Mouse (Mus musculus): ENCODE results near the gene Cntln. TPM values are rescaled to one million over a fixed set of nuclear protein-coding genes. Genes with fewer than 3 reads are reported as not detected.

Gene Cntln
- polyA plus RNA-seq, 1 experiment from 2014 or later = 4.0 TPM

DNA sequence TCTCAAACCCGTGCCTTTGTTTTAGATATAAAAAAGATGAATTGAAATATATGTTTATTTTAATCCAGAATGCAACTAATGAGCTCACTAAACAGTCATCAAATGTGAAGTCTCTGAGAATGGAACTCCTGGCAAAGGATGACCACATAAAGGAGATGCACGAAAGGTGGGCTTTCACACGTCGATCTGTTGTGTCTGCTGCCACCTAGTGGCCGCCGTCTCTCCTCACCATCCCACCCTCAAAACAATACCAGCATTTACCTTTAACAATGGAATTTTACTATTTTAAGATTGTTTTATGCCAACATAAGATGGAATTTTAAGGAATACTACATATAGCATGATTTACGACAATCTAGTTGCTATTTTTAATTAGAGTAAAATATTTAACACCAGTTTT is 212.6 kb downstream of the Cntln start:
- Histone ChIP-seq H3K27ac (ENCODE audit: low read depth, low read length) (no peak overlapping the region), H3K9ac (ENCODE audit: low read depth, low read length) (no peak overlapping the region), H3K4me3 (ENCODE audit: low read depth, low read length) (no peak overlapping the region), H3K4me1 (replicated peaks; ENCODE audit: control insufficient read depth, insufficient read depth, low read length) (no peaks in the 10 kb centered on the region), H3K9me3 (ENCODE audit: control insufficient read depth, low read length) (no peaks in the 10 kb centered on the region), H3K4me2 (no peak overlapping the region), H3K36me3 (ENCODE audit: control insufficient read depth, insufficient read depth, low read length) (no peaks in the 10 kb centered on the region), H3K27me3 (replicated peaks; ENCODE audit: control insufficient read depth, insufficient read depth, low read length) (no peaks in the 10 kb centered on the region)
- no peak for ATAC-seq (replicated peaks; ENCODE audit: low FRiP score)
- 16% methylated on average over 7 of the region's 7 CpGs for WGBS
- no peak for DNase-seq (ENCODE audit: low spot score)

DNA sequence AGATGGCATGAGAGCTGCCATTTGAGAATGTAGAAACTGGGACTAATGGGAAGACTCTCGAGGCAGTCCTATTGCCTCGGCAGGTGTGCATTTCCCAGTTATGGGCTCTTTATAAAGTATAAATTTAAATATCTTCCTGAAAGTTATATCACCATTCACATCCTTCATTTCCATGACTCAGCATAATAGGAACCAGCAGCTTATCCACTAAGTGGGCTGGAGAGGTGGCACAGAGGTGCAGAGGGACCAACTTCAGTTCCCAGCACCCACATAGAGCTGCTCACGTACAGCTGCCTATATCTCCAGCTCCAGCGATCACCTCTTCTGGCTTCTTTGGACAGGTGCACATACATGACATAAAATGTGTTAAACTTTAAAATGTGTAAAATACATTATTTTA is 218.1 kb downstream of the Cntln start:
- no peaks in the 10 kb centered on the region for H3K9me3 ChIP-seq (ENCODE audit: control insufficient read depth, low read length)
- 80% methylated on average over 4 of the region's 4 CpGs for WGBS
- H3K36me3 ChIP-seq (ENCODE audit: control insufficient read depth, insufficient read depth, low read length) = no peaks in the 10 kb centered on the region
- H3K27ac ChIP-seq (ENCODE audit: low read depth, low read length) = no peak overlapping the region
- H3K4me2 ChIP-seq = no peak overlapping the region
- DNase-seq (ENCODE audit: low spot score) = no peak
- ATAC-seq (replicated peaks; ENCODE audit: low FRiP score) = no peak
- H3K9ac ChIP-seq (ENCODE audit: low read depth, low read length) = no peak overlapping the region
- H3K4me3 ChIP-seq (ENCODE audit: low read depth, low read length) = no peak overlapping the region
- H3K4me1 ChIP-seq (replicated peaks; ENCODE audit: control insufficient read depth, insufficient read depth, low read length) = no peaks in the 10 kb centered on the region
- H3K27me3 ChIP-seq (replicated peaks; ENCODE audit: control insufficient read depth, insufficient read depth, low read length) = no peaks in the 10 kb centered on the region

GRCm38 (mm10) chr4:85106416-85106815 is 222.3 kb downstream of the Cntln start:
- WGBS = 57% methylated on average over 1 of the region's 1 CpGs
- no peaks in the 10 kb centered on the region for H3K4me1 ChIP-seq (replicated peaks; ENCODE audit: control insufficient read depth, insufficient read depth, low read length)
- no peak overlapping the region for H3K9ac ChIP-seq (ENCODE audit: low read depth, low read length)
- ATAC-seq (replicated peaks; ENCODE audit: low FRiP score) = no peak
- no peaks in the 10 kb centered on the region for H3K36me3 ChIP-seq (ENCODE audit: control insufficient read depth, insufficient read depth, low read length)
- no peak overlapping the region for H3K4me2 ChIP-seq
- no peaks in the 10 kb centered on the region for H3K9me3 ChIP-seq (ENCODE audit: control insufficient read depth, low read length)
- no peak for DNase-seq (ENCODE audit: low spot score)
- no peak overlapping the region for H3K27ac ChIP-seq (ENCODE audit: low read depth, low read length)
- H3K4me3 ChIP-seq (ENCODE audit: low read depth, low read length) = no peak overlapping the region
- no peaks in the 10 kb centered on the region for H3K27me3 ChIP-seq (replicated peaks; ENCODE audit: control insufficient read depth, insufficient read depth, low read length)

- no peaks in the 10 kb centered on the region for H3K36me3 ChIP-seq (ENCODE audit: control insufficient read depth, insufficient read depth, low read length)
- H3K27me3 ChIP-seq (replicated peaks; ENCODE audit: control insufficient read depth, insufficient read depth, low read length) = no peaks in the 10 kb centered on the region
- H3K4me2 ChIP-seq = no peak overlapping the region
- no peak for DNase-seq (ENCODE audit: low spot score)
- H3K4me1 ChIP-seq (replicated peaks; ENCODE audit: control insufficient read depth, insufficient read depth, low read length) = no peaks in the 10 kb centered on the region
- H3K27ac ChIP-seq (ENCODE audit: low read depth, low read length) = no peak overlapping the region
- H3K9me3 ChIP-seq (ENCODE audit: control insufficient read depth, low read length) = no peaks in the 10 kb centered on the region
- 70% methylated on average over 2 of the region's 2 CpGs for WGBS
- no peak overlapping the region for H3K4me3 ChIP-seq (ENCODE audit: low read depth, low read length)
- ATAC-seq (replicated peaks; ENCODE audit: low FRiP score) = no peak
- no peak overlapping the region for H3K9ac ChIP-seq (ENCODE audit: low read depth, low read length)
These were observed 222.9 kb downstream of the Cntln start for GRCm38 (mm10) chr4:85106961-85107360.

- Histone ChIP-seq H3K9me3 (ENCODE audit: control insufficient read depth, low read length) (no peaks in the 10 kb centered on the region), H3K36me3 (ENCODE audit: control insufficient read depth, insufficient read depth, low read length) (no peaks in the 10 kb centered on the region), H3K4me1 (replicated peaks; ENCODE audit: control insufficient read depth, insufficient read depth, low read length) (no peaks in the 10 kb centered on the region), H3K4me3 (ENCODE audit: low read depth, low read length) (no peak overlapping the region), H3K27ac (ENCODE audit: low read depth, low read length) (no peak overlapping the region), H3K4me2 (no peak overlapping the region), H3K27me3 (replicated peaks; ENCODE audit: control insufficient read depth, insufficient read depth, low read length) (no peaks in the 10 kb centered on the region), H3K9ac (ENCODE audit: low read depth, low read length) (no peak overlapping the region)
- DNase-seq (ENCODE audit: low spot score) (no peak), ATAC-seq (replicated peaks; ENCODE audit: low FRiP score) (no peak)
- 87% methylated on average over 3 of the region's 3 CpGs for WGBS
These were observed 236.2 kb downstream of the Cntln start for GRCm38 (mm10) chr4:85120271-85120670.

- Histone ChIP-seq H3K27me3 (replicated peaks; ENCODE audit: control insufficient read depth, insufficient read depth, low read length) (no peaks in the 10 kb centered on the region), H3K9ac (ENCODE audit: low read depth, low read length) (no peak overlapping the region), H3K36me3 (ENCODE audit: control insufficient read depth, insufficient read depth, low read length) (no peaks in the 10 kb centered on the region), H3K9me3 (ENCODE audit: control insufficient read depth, low read length) (no peaks in the 10 kb centered on the region), H3K4me1 (replicated peaks; ENCODE audit: control insufficient read depth, insufficient read depth, low read length) (no peaks in the 10 kb centered on the region), H3K4me2 (no peak overlapping the region), H3K4me3 (ENCODE audit: low read depth, low read length) (no peak overlapping the region), H3K27ac (ENCODE audit: low read depth, low read length) (no peak overlapping the region)
- no peak for DNase-seq (ENCODE audit: low spot score)
- WGBS = 75% methylated on average over 5 of the region's 5 CpGs
- ATAC-seq (replicated peaks; ENCODE audit: low FRiP score) = no peak
These were observed 265.6 kb downstream of the Cntln start for GRCm38 (mm10) chr4:85149726-85150125.

GRCm38 (mm10) chr4:85151881-85152280 is 267.8 kb downstream of the Cntln start:
- Histone ChIP-seq H3K4me1 (replicated peaks; ENCODE audit: control insufficient read depth, insufficient read depth, low read length) (no peaks in the 10 kb centered on the region), H3K9ac (ENCODE audit: low read depth, low read length) (no peak overlapping the region), H3K27ac (ENCODE audit: low read depth, low read length) (no peak overlapping the region), H3K36me3 (ENCODE audit: control insufficient read depth, insufficient read depth, low read length) (no peaks in the 10 kb centered on the region), H3K27me3 (replicated peaks; ENCODE audit: control insufficient read depth, insufficient read depth, low read length) (no peaks in the 10 kb centered on the region), H3K4me2 (no peak overlapping the region), H3K4me3 (ENCODE audit: low read depth, low read length) (no peak overlapping the region), H3K9me3 (ENCODE audit: control insufficient read depth, low read length) (no peaks in the 10 kb centered on the region)
- whole genome bisulfite sequencing = 82% methylated on average over 7 of the region's 7 CpGs
- no peak for ATAC-seq (replicated peaks; ENCODE audit: low FRiP score)
- DNase-seq (ENCODE audit: low spot score) = no peak

DNA sequence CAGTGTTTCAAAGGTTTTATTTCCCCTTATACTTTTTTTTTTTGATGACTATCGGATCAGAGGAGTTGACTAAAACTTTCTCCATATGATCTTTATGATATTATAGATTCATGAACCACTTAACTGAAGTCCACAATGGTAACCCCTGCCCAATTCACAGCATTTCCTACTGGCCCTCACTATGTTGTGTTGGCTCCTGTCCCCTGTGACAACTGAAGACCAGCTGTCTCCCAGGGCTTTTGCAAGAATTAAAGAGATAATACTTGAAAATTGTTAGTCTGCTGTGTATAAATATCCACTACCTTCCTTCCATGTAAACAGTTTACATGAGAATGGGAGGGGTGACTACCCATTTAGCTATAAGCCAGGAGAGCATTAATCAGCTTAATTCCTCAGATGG is 270.3 kb downstream of the Cntln start:
- Histone ChIP-seq H3K4me1 (replicated peaks; ENCODE audit: control insufficient read depth, insufficient read depth, low read length) (no peaks in the 10 kb centered on the region), H3K9ac (ENCODE audit: low read depth, low read length) (no peak overlapping the region), H3K27me3 (replicated peaks; ENCODE audit: control insufficient read depth, insufficient read depth, low read length) (no peaks in the 10 kb centered on the region), H3K36me3 (ENCODE audit: control insufficient read depth, insufficient read depth, low read length) (no peaks in the 10 kb centered on the region), H3K4me3 (ENCODE audit: low read depth, low read length) (no peak overlapping the region), H3K9me3 (ENCODE audit: control insufficient read depth, low read length) (no peaks in the 10 kb centered on the region), H3K4me2 (no peak overlapping the region), H3K27ac (ENCODE audit: low read depth, low read length) (no peak overlapping the region)
- ATAC-seq (replicated peaks; ENCODE audit: low FRiP score) = no peak
- WGBS = 75% methylated on average over 1 of the region's 1 CpGs
- DNase-seq (ENCODE audit: low spot score) = no peak

DNA sequence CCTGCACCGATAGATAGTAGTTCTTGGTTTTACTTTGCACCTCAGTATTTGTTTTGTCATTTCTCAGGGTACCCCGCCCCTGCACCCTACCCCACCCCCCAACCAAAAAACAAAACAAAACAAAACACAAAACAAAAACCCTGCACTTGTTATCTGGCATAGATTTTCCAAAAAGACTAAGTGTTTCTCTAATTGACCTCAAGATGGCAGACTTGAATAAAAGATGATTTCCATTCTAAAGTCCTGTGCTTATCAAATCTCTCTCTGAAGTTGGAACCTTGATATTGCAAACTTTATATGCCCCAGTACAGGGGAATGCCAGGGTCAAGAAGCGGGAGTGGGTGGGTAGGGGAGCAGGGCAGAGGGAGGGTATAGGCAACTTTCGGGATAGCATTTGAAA is 277.0 kb downstream of the Cntln start:
- H3K9me3 ChIP-seq (ENCODE audit: control insufficient read depth, low read length) = no peaks in the 10 kb centered on the region
- ATAC-seq (replicated peaks; ENCODE audit: low FRiP score) (no peak), DNase-seq (ENCODE audit: low spot score) (no peak)
- no peak overlapping the region for H3K4me2 ChIP-seq
- H3K27me3 ChIP-seq (replicated peaks; ENCODE audit: control insufficient read depth, insufficient read depth, low read length) = no peaks in the 10 kb centered on the region
- H3K9ac ChIP-seq (ENCODE audit: low read depth, low read length) = no peak overlapping the region
- no peaks in the 10 kb centered on the region for H3K4me1 ChIP-seq (replicated peaks; ENCODE audit: control insufficient read depth, insufficient read depth, low read length)
- no peak overlapping the region for H3K27ac ChIP-seq (ENCODE audit: low read depth, low read length)
- no peak overlapping the region for H3K4me3 ChIP-seq (ENCODE audit: low read depth, low read length)
- no peaks in the 10 kb centered on the region for H3K36me3 ChIP-seq (ENCODE audit: control insufficient read depth, insufficient read depth, low read length)
- 63% methylated on average over 4 of the region's 4 CpGs for WGBS
